In the genomic region with DNA sequence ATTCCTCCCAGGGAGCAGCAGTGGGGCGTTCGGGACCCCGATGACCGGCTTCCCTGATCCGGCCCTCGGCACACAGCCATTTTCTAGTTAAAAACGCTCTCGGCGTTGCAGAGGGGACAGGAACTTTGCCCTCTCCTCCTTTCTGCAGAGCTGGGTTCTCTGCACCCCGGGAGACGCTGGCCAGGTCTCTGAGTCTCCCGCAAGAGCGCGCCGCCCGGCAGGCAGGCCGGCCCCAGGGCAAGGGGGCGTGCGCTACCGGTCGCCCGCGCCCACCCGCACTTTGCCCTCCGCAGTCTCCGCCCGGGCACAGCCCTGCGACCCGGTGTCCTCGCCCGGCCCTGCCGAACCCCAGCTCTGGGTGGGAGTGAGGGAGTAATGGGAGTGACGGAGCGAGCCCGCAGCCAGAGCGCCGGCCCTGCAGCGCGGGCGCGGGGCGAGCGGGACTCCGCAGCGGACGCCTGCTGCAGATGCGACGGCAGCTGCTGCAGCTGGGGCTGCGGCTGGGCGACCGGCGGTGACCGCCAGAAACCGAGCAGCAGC, we compare ENCODE assay signal across 8 mouse cellular contexts. TPM values are rescaled to one million over a fixed set of nuclear protein-coding genes. Genes with fewer than 3 reads are reported as not detected.
DNase-seq lines count a peak whose midpoint lies in the region; ATAC-seq and TF ChIP-seq lines count a peak whose summit lies in the region.

No protein-coding gene starts in this region.

- no peak for TF ChIP-seq CTCF in cerebellum, adult 2 months (IDR thresholded peaks at IDR 0.05; ENCODE audit: borderline replicate concordance, insufficient read depth, low read depth, low read length)

- peak overlapping the region; percentile 85 for H3K4me2 ChIP-seq in kidney, embryonic 14.5 days (replicated peaks; ENCODE audit: low read depth, low read length)

- no peak for DNase-seq in frontal cortex, postnatal 36 days (ENCODE audit: low spot score in 2 of 2)
- peak; percentile 41 for DNase-seq in 3T3-L1 (ENCODE audit: low read depth, low spot score)
- peak; percentile 52 to 67 for DNase-seq in cerebellum, adult 2 months
- DNase-seq in heart, embryonic 10.5 days (ENCODE audit: low spot score): no peak
- no peak for DNase-seq in natural killer cell, adult 2 months (ENCODE audit: low spot score in 2 of 2)

- peak overlapping the region; percentile 67 for H3K27ac ChIP-seq in cerebellum, adult 2 months (ENCODE audit: insufficient read depth, low read length)
- H3K27ac ChIP-seq in heart, embryonic 10.5 days: peak overlapping the region; percentile 96
- H3K27ac ChIP-seq in kidney, embryonic 14.5 days (ENCODE audit: low read depth, low read length): peak overlapping the region; percentile 97
- no peak overlapping the region for H3K27ac ChIP-seq in macrophage

- peaks cover 13% of the 10 kb centered on the region; the same call in 1 of the 2 replicates for H3K4me1 ChIP-seq in cerebellum, adult 2 months (ENCODE audit: control insufficient read depth, insufficient read depth, low read length)
- peaks cover 53% of the 10 kb centered on the region for H3K4me1 ChIP-seq in heart, embryonic 10.5 days
- peaks cover 34% of the 10 kb centered on the region for H3K4me1 ChIP-seq in kidney, embryonic 14.5 days (ENCODE audit: control insufficient read depth, insufficient read depth, low read length)

- H3K9me3 ChIP-seq in heart, embryonic 10.5 days: no peaks in the 10 kb centered on the region
- no peaks in the 10 kb centered on the region for H3K9me3 ChIP-seq in kidney, embryonic 14.5 days (ENCODE audit: control insufficient read depth, low read length)

- under 1% methylated on average over 51 of the region's 54 CpGs for WGBS in cerebellum, adult 2 months
- WGBS in heart, embryonic 10.5 days: under 1% methylated on average over 54 of the region's 54 CpGs
- under 1% methylated on average over 52 of the region's 54 CpGs for WGBS in kidney, embryonic 14.5 days
- 1% methylated on average over 49 of the region's 54 CpGs for WGBS in macrophage (ENCODE audit: missing documents)

- TF ChIP-seq POLR2A in cerebellum, adult 2 months (IDR thresholded peaks at IDR 0.05; ENCODE audit: borderline replicate concordance, insufficient read depth, low read length): no peak

- H3K27me3 ChIP-seq in cerebellum, adult 2 months (ENCODE audit: control insufficient read depth, insufficient read depth, low read length): no peaks in the 10 kb centered on the region
- no peaks in the 10 kb centered on the region for H3K27me3 ChIP-seq in heart, embryonic 10.5 days (ENCODE audit: insufficient read depth, poor library complexity, severe bottlenecking)
- no peaks in the 10 kb centered on the region for H3K27me3 ChIP-seq in kidney, embryonic 14.5 days (ENCODE audit: control insufficient read depth, insufficient read depth, low read length)

- peak; percentile 14; the same call in 1 of the 2 replicates for ATAC-seq in frontal cortex, adult (ENCODE audit: low TSS enrichment)
- peak; percentile 48 for ATAC-seq in kidney, embryonic 14.5 days (ENCODE audit: low FRiP score, low TSS enrichment)

- no peaks in the 10 kb centered on the region for H3K36me3 ChIP-seq in heart, embryonic 10.5 days
- no peaks in the 10 kb centered on the region for H3K36me3 ChIP-seq in kidney, embryonic 14.5 days (ENCODE audit: control insufficient read depth, insufficient read depth, low read length)
- no peaks in the 10 kb centered on the region for H3K36me3 ChIP-seq in macrophage (ENCODE audit: inconsistent target)

- H3K4me3 ChIP-seq in cerebellum, adult 2 months (replicated peaks; ENCODE audit: insufficient read depth, low read depth, low read length): peak overlapping the region; percentile 67
- peak overlapping the region; percentile 88 for H3K4me3 ChIP-seq in heart, embryonic 10.5 days
- peak overlapping the region; percentile 91 for H3K4me3 ChIP-seq in kidney, embryonic 14.5 days (ENCODE audit: low read length)
- peak overlapping the region; percentile 66 for H3K4me3 ChIP-seq in macrophage (ENCODE audit: inconsistent target)

- H3K9ac ChIP-seq in kidney, embryonic 14.5 days (ENCODE audit: low read depth, low read length): peak overlapping the region; percentile 95

- peaks cover 46% of the 10 kb centered on the region for H3K79me2 ChIP-seq in macrophage (ENCODE audit: inconsistent target)

RNA-seq across cellular contexts. Expression of a gene that starts 0.6 kb away (rescaled TPM):
- 34.7 and 36.1 TPM in 2 replicates for polyA plus RNA-seq in cerebellum, adult 2 months (2012; rRNA removed)
- 25.1 and 28.9 TPM in 2 replicates for polyA plus RNA-seq in heart, embryonic 10.5 days (2016; fragmentation: Nextera tagmentation; extraction: Ambion mirVana)
- 39.3 and 55.9 TPM in 2 replicates for polyA plus RNA-seq in kidney, embryonic 14.5 days (2014; fragmentation: Nextera tagmentation; extraction: Ambion mirVana)
- 100 to 1,000 TPM in 9 of 26 experiments, 10 to 100 TPM in 17; 10.0 to 143 (median 61.4) TPM for total RNA-seq in macrophage (2018; cell fraction: chromatin; rRNA removed)
- 10 to 100 TPM in 13 of 26 experiments, 1 to 10 TPM in 13; 2.5 to 19.6 (median 11.7) TPM for total RNA-seq in macrophage (2018; cell fraction: cytosol; rRNA removed)
- 100 to 1,000 TPM in 1 of 26 experiments, 10 to 100 TPM in 20, 1 to 10 TPM in 5; 5.7 to 116 (median 30.8) TPM for total RNA-seq in macrophage (2018; cell fraction: nucleus; rRNA removed)
- polyA plus RNA-seq in macrophage (2018): 5.8 to 10.8 TPM (median 7.8 TPM) in 3 replicates

RNA-seq across cellular contexts. Expression of a gene that starts 57.9 kb away (rescaled TPM):
- 709 and 904 TPM in 2 replicates for polyA plus RNA-seq in cerebellum, adult 2 months (2012; rRNA removed)
- 93.3 and 116 TPM in 2 replicates for polyA plus RNA-seq in heart, embryonic 10.5 days (2016; fragmentation: Nextera tagmentation; extraction: Ambion mirVana)
- polyA plus RNA-seq in kidney, embryonic 14.5 days (2014; fragmentation: Nextera tagmentation; extraction: Ambion mirVana): 55.1 and 61.9 TPM in 2 replicates
- total RNA-seq in macrophage (2018; cell fraction: chromatin; rRNA removed): 1 to 10 TPM in 3 of 26 experiments, not detected in 23; 1.4 to 4.3 (median 2.5) TPM
- total RNA-seq in macrophage (2018; cell fraction: cytosol; rRNA removed): 1 to 10 TPM in 6 of 26 experiments, under 1 TPM in 20; 0.13 to 2.7 (median 0.55) TPM
- total RNA-seq in macrophage (2018; cell fraction: nucleus; rRNA removed): 1 to 10 TPM in 6 of 26 experiments, under 1 TPM in 1, not detected in 19; 0.65 to 4.6 (median 1.9) TPM
- 0.52 to 0.73 TPM in 2 of 3 replicates, not detected in the other for polyA plus RNA-seq in macrophage (2018)

Comparison
In these comparisons a context has a peak if more than half of its experiments do, and no peak if none do; other contexts are left out.
1. DNase-seq: peak in 3T3-L1 (single experiment) and cerebellum, adult 2 months (2 of 2); none in frontal cortex, postnatal 36 days (0 of 2), heart, embryonic 10.5 days (single experiment) and natural killer cell, adult 2 months (0 of 2).
2. RNA of a gene that starts 57.9 kb away (polyA plus RNA-seq): 709 to 904 TPM in cerebellum, adult 2 months, 93.3 to 116 TPM in heart, embryonic 10.5 days and 55.1 to 61.9 TPM in kidney, embryonic 14.5 days; 0.52 to 0.73 TPM in macrophage; every median in the first group is over 10 times any median in the second.
3. Peak in every context shown above with its lines, with median percentiles within 50 percentile points of each other: H3K4me3 ChIP-seq.